Mouse (Mus musculus) embryo, embryonic 11.5 days (tissue): ENCODE results near the gene Dnajb8.

Source experiments
- DNase-seq: peaks from one replicate; pipeline ENCODE4 v3.0.0-alpha.2; 2012; ENCODE audit warnings: low read depth, low spot score

Gene Dnajb8

DNA sequence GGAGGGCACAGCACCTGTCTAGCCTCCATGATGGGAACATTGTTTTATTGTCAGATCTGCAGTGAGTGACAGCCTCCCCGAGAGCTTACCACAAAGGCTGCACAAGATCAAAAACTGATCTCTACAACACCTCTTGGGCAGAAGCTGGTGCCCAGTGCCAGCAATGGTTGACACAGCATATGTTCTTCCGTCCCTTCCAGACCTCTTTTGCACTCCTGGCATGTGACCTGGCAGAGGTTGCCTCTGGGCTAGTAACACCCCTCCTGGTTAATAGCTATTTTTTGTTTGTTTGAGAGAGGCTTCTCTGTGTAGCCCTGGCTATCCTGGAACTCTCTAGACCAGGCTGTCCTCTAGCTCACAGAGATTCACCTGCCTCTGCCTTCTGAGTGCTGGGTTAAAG is 56.1 kb downstream of the Dnajb8 start:
- no peak for DNase-seq

DNA sequence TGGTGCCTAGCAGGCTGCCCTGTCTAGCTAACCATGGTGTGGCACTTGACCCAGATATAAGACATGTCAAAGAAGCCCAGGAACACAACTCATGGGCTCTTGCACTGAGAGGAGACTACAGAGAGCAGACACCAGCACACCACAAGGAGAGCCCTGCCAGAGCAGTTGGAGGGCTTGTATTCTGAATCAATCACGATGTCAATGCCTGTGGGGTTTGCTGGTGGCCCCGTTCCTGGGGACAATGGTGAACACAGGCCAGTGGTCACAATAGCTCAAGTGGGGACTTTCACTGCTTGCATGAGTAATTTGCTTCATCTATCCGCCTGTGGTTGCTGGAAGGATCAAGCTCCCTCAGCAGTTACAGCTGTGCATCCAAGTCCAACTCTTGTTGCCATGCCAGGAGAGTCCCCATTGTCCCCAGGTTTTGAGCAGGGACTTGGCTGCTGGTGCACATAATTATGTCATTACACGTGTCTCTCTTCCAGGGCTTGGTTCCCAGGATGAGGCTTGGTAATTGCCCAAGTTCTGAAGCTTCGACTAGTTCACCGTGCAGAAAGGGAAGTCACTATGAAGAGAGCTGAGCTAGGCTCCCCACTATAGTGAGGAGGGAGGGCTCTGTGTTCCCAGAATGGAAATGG is 68.2 kb downstream of the Dnajb8 start:
- no peak for DNase-seq

DNA sequence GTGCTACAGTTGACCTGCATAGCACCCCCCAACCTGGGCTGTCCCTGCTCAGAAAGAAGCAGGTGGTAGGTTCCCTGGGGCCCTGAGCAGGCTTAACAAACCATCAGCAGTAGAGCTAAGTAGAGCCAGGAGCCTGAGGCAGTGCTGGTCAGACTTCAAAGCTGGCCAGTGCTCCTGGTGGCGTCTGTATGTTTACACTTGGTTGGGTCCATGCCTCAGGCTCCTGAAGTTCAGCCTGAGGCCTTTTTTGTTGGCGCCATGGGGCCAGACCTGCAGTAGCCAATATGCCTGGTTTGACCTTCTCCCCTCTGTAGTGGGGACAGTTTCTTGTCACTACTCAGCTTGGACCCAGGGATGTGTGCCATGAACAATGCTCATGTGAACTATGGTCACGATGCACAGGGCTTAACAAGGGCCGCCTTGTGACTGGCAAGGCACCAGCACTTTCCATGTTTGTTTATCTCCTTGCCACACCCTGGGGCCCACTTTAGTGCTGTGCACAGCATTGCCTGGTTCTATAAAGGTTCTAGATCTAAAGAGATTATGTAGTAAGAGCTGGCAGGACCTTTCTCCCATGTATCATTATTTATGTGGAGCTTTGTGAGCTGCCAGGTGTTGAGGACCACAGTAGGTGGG is 70.3 kb downstream of the Dnajb8 start:
- DNase-seq = no peak

DNA sequence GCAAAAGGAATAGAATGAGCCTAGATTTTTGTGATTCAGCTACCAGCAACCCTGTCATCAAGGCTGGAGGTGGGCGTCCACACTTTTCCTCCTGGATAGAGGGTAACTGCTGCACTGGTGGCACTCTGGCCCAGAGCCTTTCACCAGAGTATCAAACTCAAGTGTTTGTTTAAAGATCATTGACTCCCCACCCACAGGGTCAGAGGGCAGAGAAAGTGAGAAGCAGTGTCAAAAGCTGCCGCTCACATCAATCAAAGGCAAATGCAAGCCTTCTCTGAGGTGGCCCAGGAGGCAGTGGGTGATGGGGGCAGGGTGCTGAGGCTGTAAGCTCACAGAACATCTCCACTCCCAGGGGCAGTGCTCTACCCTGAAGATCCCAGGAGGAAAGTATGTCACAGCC is 77.4 kb downstream of the Dnajb8 start:
- DNase-seq = no peak

DNA sequence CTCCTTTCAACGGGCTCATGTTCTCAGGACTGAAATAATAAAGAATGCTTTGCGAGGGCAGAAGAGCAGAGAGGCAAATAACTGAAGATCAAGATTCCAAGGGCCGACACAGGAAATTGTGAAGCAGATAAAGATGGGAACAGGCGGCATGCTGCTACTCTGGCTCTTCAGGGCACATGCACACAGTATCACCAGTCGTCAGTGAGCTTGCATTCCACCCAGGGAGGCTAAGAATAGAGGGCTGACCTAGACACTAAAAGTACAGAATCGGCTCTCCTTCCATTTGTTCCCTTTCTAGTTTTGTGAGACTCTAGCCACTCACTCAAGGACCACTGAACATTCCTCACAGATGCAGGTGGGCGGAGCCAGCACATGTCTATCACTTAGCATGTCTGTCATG is 79.2 kb downstream of the Dnajb8 start:
- DNase-seq = no peak
